Mouse (Mus musculus): ENCODE results near the gene Gm20422.

- no peak for TF ChIP-seq CTCF (conservative IDR thresholded peaks at IDR 0.05; ENCODE audit: low read length)
- no peak for TF ChIP-seq POU5F1 (IDR thresholded peaks at IDR 0.05; ENCODE audit: borderline replicate concordance, low read length)
- TF ChIP-seq NANOG (IDR thresholded peaks at IDR 0.05; ENCODE audit: borderline replicate concordance, low read length), result no peak
These were observed 19.4 kb upstream of the Gm20422 start for GRCm38 (mm10) chr8:69794096-69794495.
